ENCODE assay signal across 9 mouse cellular contexts in the genomic region with DNA sequence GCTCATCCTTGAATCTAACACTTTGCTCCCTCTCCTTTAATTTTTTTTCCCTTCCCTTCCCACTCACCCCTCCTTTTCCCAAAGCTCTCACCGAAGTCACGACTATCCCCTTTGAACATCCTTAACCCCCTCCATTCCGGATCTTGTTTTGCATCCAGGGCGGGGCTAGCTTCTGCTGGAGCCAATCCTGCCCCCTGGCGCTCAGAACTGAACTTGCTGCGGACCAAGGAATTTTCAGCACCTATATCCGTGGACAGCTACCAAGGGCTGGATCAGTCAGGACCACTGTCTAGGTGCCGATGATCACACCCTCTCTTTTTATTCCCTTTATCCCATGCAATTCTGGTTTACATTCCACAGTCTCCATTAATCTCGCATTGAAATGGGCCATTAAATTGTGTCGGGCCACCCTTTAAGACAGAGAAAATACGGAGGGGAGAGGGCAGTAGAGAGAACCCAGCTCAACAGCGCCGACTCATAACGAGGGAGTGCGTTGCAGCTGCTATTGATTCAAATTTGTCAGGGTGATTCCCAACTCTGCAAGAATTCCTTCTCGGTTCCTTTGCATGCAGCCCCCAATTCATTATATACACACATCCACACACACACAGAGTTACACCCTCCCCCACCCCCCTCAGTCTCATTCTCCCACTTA.
A peak's percentile ranks its signal among the peaks of the same experiment; 100 is the strongest.
DNase-seq lines count a peak whose midpoint lies in the region; ATAC-seq and TF ChIP-seq lines count a peak whose summit lies in the region.
"Had no signal": no experiment of that assay in that cellular context is flagged by ENCODE, and none has a peak within 500 bp of the region (broad histone marks: within the 10 kb centered on the region; RNA-seq: fewer than 3 reads in every experiment).

No protein-coding gene starts in this region.

- peak; percentile 62 for ATAC-seq in lung, embryonic 14.5 days (ENCODE audit: insufficient read depth)

- H3K27me3 ChIP-seq in hindbrain, embryonic 10.5 days (ENCODE audit: insufficient read depth, poor library complexity, severe bottlenecking), result peaks cover 91% of the 10 kb centered on the region
- peaks cover 80% of the 10 kb centered on the region for H3K27me3 ChIP-seq in lung, embryonic 14.5 days (ENCODE audit: insufficient read depth, low read length)

- H3K4me3 ChIP-seq in hindbrain, embryonic 10.5 days, result peak overlapping the region; percentile 34
- peak overlapping the region; percentile 38 for H3K4me3 ChIP-seq in layer of hippocampus, adult 2 months
- no peak overlapping the region for H3K4me3 ChIP-seq in lung, embryonic 14.5 days (ENCODE audit: low read depth, low read length)

- no peak overlapping the region for H3K27ac ChIP-seq in hindbrain, embryonic 10.5 days
- peak overlapping the region; percentile 12; the same call in 1 of the 2 replicates for H3K27ac ChIP-seq in layer of hippocampus, adult 2 months
- H3K27ac ChIP-seq in lung, embryonic 14.5 days (ENCODE audit: low read depth), result no peak overlapping the region
- H3K27ac ChIP-seq: macrophage had no signal

- TF ChIP-seq CTCF in layer of hippocampus, adult 2 months (conservative IDR thresholded peaks at IDR 0.05), result peak; percentile 82
- TF ChIP-seq CTCF in lung, embryonic 14.5 days (IDR thresholded peaks at IDR 0.05; ENCODE audit: low read depth), result peak; percentile 86

- H3K4me1 ChIP-seq in hindbrain, embryonic 10.5 days (replicated peaks), result peaks cover 61% of the 10 kb centered on the region
- H3K4me1 ChIP-seq in lung, embryonic 14.5 days (ENCODE audit: insufficient read depth), result no peaks in the 10 kb centered on the region; the same call in 1 of the 2 replicates

- H3K9ac ChIP-seq in lung, embryonic 14.5 days, result no peak overlapping the region

- DNase-seq in MN1 (ENCODE audit: low spot score), result peak; percentile 81
- peak; percentile 88 for DNase-seq in cerebellum, adult 8-10 months
- DNase-seq in frontal cortex, postnatal 10 days (ENCODE audit: low spot score in 2 of 2), result peak; percentile 83
- DNase-seq in hindbrain, embryonic 10.5 days (ENCODE audit: low spot score), result peak; percentile 87
- peak; percentile 74 to 81 for DNase-seq in layer of hippocampus, adult 2 months (ENCODE audit: low spot score in 2 of 2)
- DNase-seq in lung, embryonic 14.5 days, result peak; percentile 94
- DNase-seq in ovary, postnatal 10 days (ENCODE audit: low spot score), result peak; percentile 64
- peak; percentile 69 for DNase-seq in thymus, postnatal 14 days

- H3K36me3 ChIP-seq in hindbrain, embryonic 10.5 days, result no peaks in the 10 kb centered on the region
- no peaks in the 10 kb centered on the region for H3K36me3 ChIP-seq in lung, embryonic 14.5 days (ENCODE audit: insufficient read depth)

- WGBS in hindbrain, embryonic 10.5 days, result 2% methylated on average over 16 of the region's 16 CpGs
- WGBS in lung, embryonic 14.5 days, result 4% methylated on average over 16 of the region's 16 CpGs

- no peaks in the 10 kb centered on the region for H3K9me3 ChIP-seq in hindbrain, embryonic 10.5 days
- H3K9me3 ChIP-seq in lung, embryonic 14.5 days (ENCODE audit: low read depth, low read length), result no peaks in the 10 kb centered on the region

- no peak overlapping the region for H3K4me2 ChIP-seq in lung, embryonic 14.5 days
